Mouse (Mus musculus) gastrocnemius, postnatal 25 days (tissue): Measurements from ENCODE around the gene Cog5. TPM values are rescaled to one million over a fixed set of nuclear protein-coding genes. Genes with fewer than 3 reads are reported as not detected.

Experiments used
- DNase-seq: peaks from one replicate; pipeline ENCODE4 v3.0.0; 2022
- total RNA-seq, 2 experiments: library from RNA; stranded (reverse); gene quantifications; 1 replicate in 1 of 2; 2 replicates in 1 of 2; pipeline ENCODE4 v1.2.3; 2021

The Cog5 gene
- total RNA-seq, 2 experiments from 2014 or later = 19.4 to 21.2 TPM

- DNase-seq = no peak
These were observed 329.1 kb downstream of the Cog5 start for GRCm38 (mm10) chr12:31983769-31984168.

GRCm38 (mm10) chr12:31984206-31984605 is 329.5 kb downstream of the Cog5 start:
- no peak for DNase-seq

GRCm38 (mm10) chr12:31984664-31985063 is 330.0 kb downstream of the Cog5 start:
- DNase-seq = no peak

DNA sequence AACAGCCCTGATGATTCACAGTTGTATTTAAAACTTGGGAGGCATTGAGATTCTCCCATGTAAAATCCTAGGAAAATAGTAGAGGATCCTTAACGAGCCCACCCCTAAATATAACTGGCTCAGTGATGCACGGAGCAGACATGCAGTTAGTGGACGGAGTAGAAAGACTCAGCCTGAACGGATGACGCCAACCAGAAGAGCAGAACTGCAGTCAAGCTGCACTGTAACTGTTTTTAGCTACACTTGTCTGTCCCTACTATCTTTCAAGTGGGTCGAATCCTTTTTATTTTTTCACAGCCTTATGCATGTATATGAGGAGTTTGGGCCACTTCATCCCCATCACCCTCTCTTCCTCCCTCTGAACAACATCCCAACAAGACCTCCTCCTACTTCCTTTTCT is 331.1 kb downstream of the Cog5 start:
- no peak for DNase-seq

- no peak for DNase-seq
These were observed 331.8 kb downstream of the Cog5 start for GRCm38 (mm10) chr12:31986463-31986862.

Other genes starting within 250 kb of the Cog5 start
- 1 to 10 TPM; 8.0 to 9.4 TPM for gene Cbll1, start 155.3 kb upstream of the Cog5 start, total RNA-seq
- gene Slc26a4, start 94.9 kb upstream of the Cog5 start, total RNA-seq = not detected
- gene Bcap29, start 20.2 kb upstream of the Cog5 start, total RNA-seq = 10 to 100 TPM; 24.2 to 28.2 TPM
- 1 to 10 TPM; 3.7 to 5.8 TPM for gene Dus4l, start within 50 bp of the Cog5 start, total RNA-seq
- gene Gpr22, start 59.1 kb downstream of the Cog5 start, total RNA-seq = not detected